Mouse (Mus musculus): ENCODE measurements around the gene Nup50.

- no peak for TF ChIP-seq CTCF (IDR thresholded peaks at IDR 0.05; ENCODE audit: borderline replicate concordance, insufficient read depth, low read depth, low read length)
- no peak for TF ChIP-seq POLR2A (IDR thresholded peaks at IDR 0.05; ENCODE audit: borderline replicate concordance, insufficient read depth, low read length)
Observed at GRCm38 (mm10) chr15:84968534-84968933, 45.3 kb downstream of the Nup50 start.
